Mouse (Mus musculus): ENCODE results near the gene Cdca7. TPM values are rescaled to one million over a fixed set of nuclear protein-coding genes. Genes with fewer than 3 reads are reported as not detected.

The Cdca7 gene
- 46.8 and 49.0 TPM in 2 replicates for polyA plus RNA-seq (2015; fragmentation: Nextera tagmentation; extraction: Ambion mirVana)

- Histone ChIP-seq H3K9ac (peak within 1 kb of the TSS; percentile 93), H3K4me2 (peak within 1 kb of the TSS; percentile 91), H3K27me3 (replicated peaks) (no peaks in the 10 kb centered on the region), H3K4me1 (peaks cover 58% of the 10 kb centered on the region), H3K27ac (replicated peaks) (peak within 1 kb of the TSS; percentile 85), H3K9me3 (no peaks in the 10 kb centered on the region), H3K36me3 (peaks cover 16% of the 10 kb centered on the region), H3K4me3 (peak within 1 kb of the TSS; percentile 92)
- ATAC-seq (ENCODE audit: extremely low read depth, insufficient number of reproducible peaks, low FRiP score, low TSS enrichment), result peak; percentile 56; the same call in 1 of the 2 replicates
- WGBS, result 0% methylated on average over 58 of the region's 58 CpGs
Measured at GRCm38 (mm10) chr2:72475797-72476485, at the start of gene Cdca7. Gene Cdca7, plus strand, starts transcription at chr2:72476159.

DNA sequence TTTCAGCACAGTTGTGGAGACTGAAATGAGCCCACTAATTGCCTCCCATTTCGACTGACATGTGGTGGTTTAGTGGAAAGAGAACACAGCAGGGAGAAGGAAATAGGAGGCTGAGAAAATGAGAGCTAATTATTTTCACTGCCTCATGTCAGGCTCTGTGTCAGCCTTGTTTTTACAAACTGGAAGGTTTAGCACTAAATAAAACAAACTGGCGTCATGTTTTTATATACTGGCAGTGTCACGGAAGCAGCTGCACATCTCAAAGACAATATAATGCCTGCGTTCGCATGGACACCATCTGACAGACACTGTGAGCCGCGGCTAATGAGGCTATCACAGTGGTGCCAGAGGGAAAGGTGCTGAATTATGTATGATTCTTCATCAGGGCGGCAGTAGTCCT is 49.2 kb upstream of the Cdca7 start:
- 65% methylated on average over 8 of the region's 8 CpGs for WGBS
- ATAC-seq (ENCODE audit: extremely low read depth, insufficient number of reproducible peaks, low FRiP score, low TSS enrichment), result no peak
- Histone ChIP-seq H3K4me3 (no peak overlapping the region), H3K4me1 (no peaks in the 10 kb centered on the region), H3K4me2 (no peak overlapping the region), H3K27ac (replicated peaks) (no peak overlapping the region), H3K27me3 (replicated peaks) (no peaks in the 10 kb centered on the region), H3K9ac (no peak overlapping the region), H3K36me3 (no peaks in the 10 kb centered on the region), H3K9me3 (no peaks in the 10 kb centered on the region)

GRCm38 (mm10) chr2:72427288-72427687 is 48.7 kb upstream of the Cdca7 start:
- ATAC-seq (ENCODE audit: extremely low read depth, insufficient number of reproducible peaks, low FRiP score, low TSS enrichment), result no peak

DNA sequence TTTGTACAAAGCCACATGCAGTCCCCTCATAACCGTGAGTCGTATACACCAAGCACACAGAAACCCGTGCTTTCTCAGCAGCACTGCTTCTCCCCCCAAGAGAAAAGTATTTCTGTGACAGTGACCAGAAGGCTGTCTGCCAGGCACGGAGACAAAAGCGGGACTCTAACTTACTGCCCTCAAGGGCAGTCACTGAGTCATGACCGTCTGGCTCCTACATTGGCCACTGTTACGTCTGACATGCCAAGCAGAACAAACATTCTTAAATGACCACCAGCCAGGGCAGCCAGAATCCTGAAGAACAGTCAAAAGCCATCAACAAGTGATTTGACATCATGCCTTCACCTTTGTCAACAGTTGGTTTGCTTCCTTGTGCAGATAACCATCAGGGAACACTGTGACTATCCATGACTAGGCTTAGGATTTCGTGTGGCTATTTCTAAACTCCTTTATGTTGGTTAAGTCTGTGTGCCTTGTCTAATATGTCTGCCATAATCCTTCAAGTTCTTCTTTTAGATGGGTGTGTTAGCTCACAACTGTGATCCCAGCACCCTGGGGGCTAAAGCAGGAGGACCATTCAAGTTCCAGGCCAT is 36.9 kb upstream of the Cdca7 start:
- H3K4me1 ChIP-seq, result no peaks in the 10 kb centered on the region
- 72% methylated on average over 8 of the region's 8 CpGs for WGBS
- no peak overlapping the region for H3K27ac ChIP-seq (replicated peaks)
- no peaks in the 10 kb centered on the region for H3K27me3 ChIP-seq (replicated peaks)
- no peak overlapping the region for H3K4me3 ChIP-seq
- H3K36me3 ChIP-seq, result peaks cover 31% of the 10 kb centered on the region
- ATAC-seq (ENCODE audit: extremely low read depth, insufficient number of reproducible peaks, low FRiP score, low TSS enrichment), result no peak
- H3K4me2 ChIP-seq, result no peak overlapping the region
- H3K9me3 ChIP-seq, result no peaks in the 10 kb centered on the region
- H3K9ac ChIP-seq, result no peak overlapping the region

More at GRCm38 (mm10) chr2:72427288-72427687, 48.7 kb upstream of the Cdca7 start:
- Histone ChIP-seq H3K9ac (no peak overlapping the region), H3K9me3 (no peaks in the 10 kb centered on the region), H3K4me1 (no peaks in the 10 kb centered on the region), H3K27ac (replicated peaks) (no peak overlapping the region), H3K27me3 (replicated peaks) (no peaks in the 10 kb centered on the region), H3K4me2 (no peak overlapping the region), H3K36me3 (no peaks in the 10 kb centered on the region), H3K4me3 (no peak overlapping the region)
- WGBS, result 81% methylated on average over 11 of the region's 11 CpGs

GRCm38 (mm10) chr2:72441010-72441409 is 34.9 kb upstream of the Cdca7 start:
- WGBS, result 88% methylated on average over 9 of the region's 9 CpGs
- Histone ChIP-seq H3K4me2 (no peak overlapping the region), H3K36me3 (peaks cover 19% of the 10 kb centered on the region), H3K27ac (replicated peaks) (no peak overlapping the region), H3K4me1 (no peaks in the 10 kb centered on the region), H3K27me3 (replicated peaks) (no peaks in the 10 kb centered on the region), H3K4me3 (no peak overlapping the region), H3K9me3 (no peaks in the 10 kb centered on the region), H3K9ac (no peak overlapping the region)
- ATAC-seq (ENCODE audit: extremely low read depth, insufficient number of reproducible peaks, low FRiP score, low TSS enrichment), result no peak

GRCm38 (mm10) chr2:72442825-72443224 is 33.1 kb upstream of the Cdca7 start:
- Histone ChIP-seq H3K9ac (no peak overlapping the region), H3K4me3 (no peak overlapping the region), H3K27ac (replicated peaks) (no peak overlapping the region), H3K4me1 (no peaks in the 10 kb centered on the region), H3K27me3 (replicated peaks) (no peaks in the 10 kb centered on the region), H3K36me3 (peaks cover 16% of the 10 kb centered on the region), H3K4me2 (no peak overlapping the region), H3K9me3 (no peaks in the 10 kb centered on the region)
- no peak for ATAC-seq (ENCODE audit: extremely low read depth, insufficient number of reproducible peaks, low FRiP score, low TSS enrichment)
- 90% methylated on average over 6 of the region's 6 CpGs for WGBS

GRCm38 (mm10) chr2:72443960-72444359 is 32.0 kb upstream of the Cdca7 start:
- H3K36me3 ChIP-seq, result peaks cover 13% of the 10 kb centered on the region; the same call in 1 of the 2 replicates
- no peak overlapping the region for H3K4me2 ChIP-seq
- H3K4me3 ChIP-seq, result no peak overlapping the region
- H3K9ac ChIP-seq, result no peak overlapping the region
- 72% methylated on average over 3 of the region's 3 CpGs for WGBS
- no peaks in the 10 kb centered on the region for H3K4me1 ChIP-seq
- no peak overlapping the region for H3K27ac ChIP-seq (replicated peaks)
- H3K9me3 ChIP-seq, result no peaks in the 10 kb centered on the region
- H3K27me3 ChIP-seq (replicated peaks), result no peaks in the 10 kb centered on the region
- no peak for ATAC-seq (ENCODE audit: extremely low read depth, insufficient number of reproducible peaks, low FRiP score, low TSS enrichment)

- no peak overlapping the region for H3K27ac ChIP-seq (replicated peaks)
- H3K4me3 ChIP-seq, result no peak overlapping the region
- no peaks in the 10 kb centered on the region for H3K4me1 ChIP-seq
- peaks cover 10% of the 10 kb centered on the region; the same call in 1 of the 2 replicates for H3K36me3 ChIP-seq
- 84% methylated on average over 3 of the region's 3 CpGs for WGBS
- no peak overlapping the region for H3K4me2 ChIP-seq
- no peaks in the 10 kb centered on the region for H3K9me3 ChIP-seq
- no peak for ATAC-seq (ENCODE audit: extremely low read depth, insufficient number of reproducible peaks, low FRiP score, low TSS enrichment)
- no peaks in the 10 kb centered on the region for H3K27me3 ChIP-seq (replicated peaks)
- H3K9ac ChIP-seq, result no peak overlapping the region
Measured at GRCm38 (mm10) chr2:72446106-72446505, 29.9 kb upstream of the Cdca7 start.

- Histone ChIP-seq H3K27me3 (replicated peaks) (no peaks in the 10 kb centered on the region), H3K4me1 (no peaks in the 10 kb centered on the region), H3K9me3 (no peaks in the 10 kb centered on the region), H3K36me3 (peaks cover 5% of the 10 kb centered on the region; the same call in 1 of the 2 replicates), H3K27ac (replicated peaks) (no peak overlapping the region), H3K4me3 (no peak overlapping the region), H3K4me2 (no peak overlapping the region), H3K9ac (no peak overlapping the region)
- ATAC-seq (ENCODE audit: extremely low read depth, insufficient number of reproducible peaks, low FRiP score, low TSS enrichment), result no peak
- WGBS, result 48% methylated on average over 5 of the region's 5 CpGs
Measured at GRCm38 (mm10) chr2:72446615-72447014, 29.3 kb upstream of the Cdca7 start.

GRCm38 (mm10) chr2:72453563-72453962 is 22.4 kb upstream of the Cdca7 start:
- Histone ChIP-seq H3K9me3 (no peaks in the 10 kb centered on the region), H3K9ac (no peak overlapping the region), H3K4me3 (no peak overlapping the region), H3K4me2 (no peak overlapping the region), H3K27me3 (replicated peaks) (no peaks in the 10 kb centered on the region), H3K4me1 (peaks cover 8% of the 10 kb centered on the region; the same call in 1 of the 2 replicates), H3K27ac (replicated peaks) (no peak overlapping the region), H3K36me3 (no peaks in the 10 kb centered on the region)
- 43% methylated on average over 3 of the region's 3 CpGs for WGBS
- ATAC-seq (ENCODE audit: extremely low read depth, insufficient number of reproducible peaks, low FRiP score, low TSS enrichment), result no peak

GRCm38 (mm10) chr2:72456189-72456588 is 19.8 kb upstream of the Cdca7 start:
- H3K9me3 ChIP-seq, result no peaks in the 10 kb centered on the region
- WGBS, result 45% methylated on average over 1 of the region's 1 CpGs
- H3K36me3 ChIP-seq, result no peaks in the 10 kb centered on the region
- no peaks in the 10 kb centered on the region for H3K27me3 ChIP-seq (replicated peaks)
- no peak for ATAC-seq (ENCODE audit: extremely low read depth, insufficient number of reproducible peaks, low FRiP score, low TSS enrichment)
- H3K4me1 ChIP-seq, result peaks cover 8% of the 10 kb centered on the region; the same call in 1 of the 2 replicates
- no peak overlapping the region for H3K4me2 ChIP-seq
- no peak overlapping the region for H3K4me3 ChIP-seq
- no peak overlapping the region for H3K9ac ChIP-seq
- no peak overlapping the region for H3K27ac ChIP-seq (replicated peaks)

Data from heart, embryonic 13.5 days (tissue).